Mouse (Mus musculus): ENCODE results near the gene Card6.

GRCm38 (mm10) chr15:5119192-5119591 lies 10.9 kb upstream of the Card6 start:
- TF ChIP-seq CTCF (IDR thresholded peaks at IDR 0.05; ENCODE audit: low read depth, low read length) (no peak), POLR2A (IDR thresholded peaks at IDR 0.05; ENCODE audit: extremely low read depth, insufficient read depth, low read length) (no peak)
